Mouse (Mus musculus): ENCODE measurements around the gene Klrb1.
"Not testable (repeated sequence)": the region's sequence is repeated elsewhere in the genome, so short reads cannot be mapped to it uniquely, and the experiment has no call there.

Gene Klrb1

DNA sequence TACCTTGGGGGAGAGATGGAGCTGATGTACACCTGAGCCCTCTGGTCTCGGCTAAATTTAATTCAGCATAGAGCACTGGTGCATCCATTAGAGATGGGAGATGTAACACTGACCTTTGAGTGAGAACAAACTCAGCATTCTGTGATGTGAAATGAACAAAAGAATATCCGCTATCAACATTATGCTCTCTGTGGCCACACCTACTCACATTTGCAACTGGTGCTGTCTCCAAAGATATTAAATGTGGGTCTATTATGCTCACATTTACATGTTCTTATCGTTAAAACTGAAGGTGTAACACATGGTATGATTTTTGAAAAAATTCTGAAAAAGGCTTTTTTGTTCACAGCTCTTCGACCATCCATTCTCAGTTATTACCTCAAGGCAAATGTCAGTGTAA is at the start of gene Klrb1:
TSS of gene Klrb1 (minus strand) at position 101 of the 400 bp plus-strand sequence.
- DNase-seq = no peak

DNA sequence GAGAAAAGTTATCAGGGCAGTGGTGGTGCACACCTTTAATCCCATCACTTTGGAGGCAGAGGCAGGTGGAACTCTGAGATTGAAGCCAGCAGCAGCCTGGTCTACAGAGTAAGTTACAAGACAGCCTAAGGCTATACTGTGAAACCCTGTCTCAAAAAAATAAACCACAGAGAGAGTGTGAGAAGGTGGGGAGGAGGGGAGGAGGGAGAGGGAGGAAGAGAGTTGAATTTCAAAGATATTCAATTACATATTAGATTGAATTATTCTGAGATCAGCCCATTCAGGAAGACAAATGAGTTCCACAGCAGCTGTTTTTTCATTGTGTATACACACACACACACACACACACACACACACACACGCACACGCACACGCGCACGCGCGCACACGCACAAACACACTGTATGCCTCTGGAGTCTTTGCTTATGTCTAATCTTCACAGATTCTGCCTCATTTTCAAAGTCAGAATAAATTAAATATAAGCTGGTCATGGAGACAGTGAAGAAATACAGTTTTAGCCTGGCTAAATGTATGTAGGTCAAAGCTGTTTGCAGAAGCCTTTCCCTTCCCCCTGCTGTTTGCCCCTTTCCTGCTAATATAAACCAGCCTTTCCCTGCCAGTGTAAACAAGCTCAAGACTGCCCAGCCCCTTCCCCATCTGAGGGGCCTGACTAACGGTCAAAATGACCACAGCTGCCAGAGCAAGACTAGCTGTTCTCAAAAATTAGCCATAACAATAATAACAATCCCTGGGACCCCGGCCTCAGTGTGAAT is 46.8 kb upstream of the Klrb1 start:
- no peak for DNase-seq

DNA sequence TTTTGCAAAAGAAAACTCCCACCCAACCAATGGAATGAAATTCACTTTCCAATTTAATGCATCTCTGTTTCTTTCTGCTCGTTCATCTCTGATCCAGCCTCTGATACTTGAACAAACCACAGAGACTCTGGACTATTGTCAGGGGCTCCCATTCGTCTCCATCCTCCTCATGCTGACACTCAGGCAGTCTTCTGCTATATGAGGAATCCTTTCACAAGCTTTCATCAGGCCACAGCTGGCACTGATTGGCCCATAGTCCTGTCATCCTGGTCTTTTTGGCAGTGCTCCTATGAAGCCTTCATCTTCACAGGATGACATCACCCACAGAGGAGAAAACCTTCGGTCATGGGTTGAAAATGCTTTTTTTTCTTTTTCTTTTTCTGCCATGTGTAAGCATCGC is 45.2 kb upstream of the Klrb1 start:
- no peak for DNase-seq

DNA sequence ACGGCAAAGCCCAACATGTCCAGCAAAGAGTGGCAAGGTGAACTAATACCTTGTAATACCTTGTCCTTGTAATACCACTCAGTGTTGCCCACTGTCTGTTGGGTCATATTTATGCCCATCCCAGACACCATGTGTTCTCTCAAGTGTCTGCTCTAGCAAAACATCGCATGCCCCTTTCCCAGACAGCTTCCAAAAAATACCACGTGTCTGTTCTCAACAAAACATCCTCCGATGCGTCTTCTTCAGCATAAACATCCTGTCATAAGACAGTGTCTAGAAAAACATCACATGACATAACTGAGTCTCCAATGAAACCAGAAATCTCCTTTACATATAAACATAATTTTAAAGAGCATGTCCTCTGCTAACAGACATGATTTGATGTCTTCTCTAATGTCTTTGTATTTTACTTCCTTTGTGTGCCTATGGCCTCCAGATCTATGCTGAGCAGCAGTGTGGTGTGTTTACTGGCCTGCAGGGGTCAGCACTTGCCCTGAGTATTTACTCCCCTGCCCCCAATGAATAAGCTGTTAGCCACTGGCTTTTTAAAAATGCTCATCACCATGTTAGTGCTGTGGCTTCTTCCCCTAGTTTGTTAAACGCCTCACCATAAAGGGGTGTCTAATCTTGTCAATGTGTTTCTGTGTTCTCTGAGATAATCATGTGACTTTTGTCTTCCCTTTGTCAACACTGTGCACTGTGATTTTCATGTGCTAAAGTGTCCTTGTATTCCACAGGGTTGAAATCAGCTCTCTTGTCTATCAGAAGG is 43.8 kb upstream of the Klrb1 start:
- DNase-seq = peak; percentile 26 to 37

DNA sequence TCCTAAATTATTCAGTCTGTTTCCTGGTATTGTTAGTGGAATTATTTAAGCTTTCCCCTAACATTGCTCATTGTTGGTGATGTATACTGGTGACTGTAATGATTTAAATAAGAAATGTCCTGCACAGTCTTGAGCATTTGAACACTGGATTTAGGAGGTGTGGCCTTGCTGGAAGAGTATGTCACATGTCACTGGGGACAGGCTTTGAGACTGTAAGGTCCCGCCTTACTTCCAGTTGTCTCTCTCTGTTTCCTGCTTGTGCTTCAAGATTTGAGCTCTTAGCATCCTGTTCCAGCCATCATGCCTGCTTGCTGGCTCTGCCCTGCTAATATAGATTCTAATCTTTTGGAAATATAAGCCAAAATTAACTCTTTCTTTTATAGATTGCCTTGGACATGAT is 42.4 kb upstream of the Klrb1 start:
- DNase-seq = no peak

DNA sequence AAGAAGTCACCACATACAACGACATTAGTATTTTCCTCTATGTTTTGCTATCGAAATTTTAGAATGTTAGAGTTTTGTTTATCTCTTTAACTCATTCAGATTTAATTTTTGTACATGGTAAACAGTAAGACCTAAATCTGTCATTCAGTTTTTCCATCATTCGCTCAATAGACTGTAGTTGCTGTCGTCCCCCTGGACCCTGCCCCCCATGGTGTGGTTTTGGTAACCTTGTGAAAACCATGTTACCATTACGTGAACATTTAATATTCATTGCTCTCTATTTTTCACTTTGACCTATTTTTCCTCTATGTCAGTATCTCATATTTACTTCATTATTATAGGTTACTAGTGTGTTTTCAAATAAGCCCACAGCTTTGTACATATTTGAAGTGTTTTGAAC is 41.7 kb upstream of the Klrb1 start:
- no peak for DNase-seq

DNA sequence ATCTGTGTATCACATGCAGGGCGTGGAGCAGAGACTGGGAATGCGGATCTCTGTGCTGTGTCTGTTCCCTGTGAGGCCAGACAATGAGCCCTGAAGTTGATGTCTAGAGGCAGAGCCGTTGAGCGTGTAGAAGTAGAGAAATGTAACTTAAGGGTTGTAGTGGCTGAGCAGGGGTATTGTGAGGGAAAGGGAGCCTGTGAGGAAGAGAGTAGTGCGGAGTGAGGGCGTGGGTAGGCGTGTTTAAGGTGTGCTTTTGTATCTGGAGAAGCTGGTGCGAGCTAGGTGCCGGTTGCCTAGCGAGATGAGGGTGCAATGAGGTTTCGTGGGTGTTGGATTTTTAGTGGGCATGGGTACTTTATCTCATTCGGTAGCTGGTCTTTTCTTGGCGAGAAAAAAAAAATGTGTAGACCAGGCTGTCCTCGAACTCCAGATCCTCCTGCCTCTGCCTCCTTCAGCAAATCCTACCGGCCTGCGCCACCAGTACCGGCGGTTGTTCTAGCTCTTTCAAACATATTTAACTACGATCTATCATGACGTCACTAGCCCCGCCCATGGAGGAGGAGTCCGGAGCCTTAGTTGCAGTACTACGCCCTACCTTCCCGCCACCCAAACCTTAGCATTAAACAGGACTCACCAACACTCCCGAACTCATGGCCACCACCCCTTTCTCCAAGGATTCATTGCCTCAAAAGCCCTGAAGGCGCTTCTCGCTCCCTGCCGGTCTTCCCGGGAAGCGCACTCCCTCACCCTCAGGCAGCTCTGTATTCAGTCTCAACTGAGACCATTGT is 41.1 kb upstream of the Klrb1 start:
- peak; percentile 85 to 89 for DNase-seq

DNA sequence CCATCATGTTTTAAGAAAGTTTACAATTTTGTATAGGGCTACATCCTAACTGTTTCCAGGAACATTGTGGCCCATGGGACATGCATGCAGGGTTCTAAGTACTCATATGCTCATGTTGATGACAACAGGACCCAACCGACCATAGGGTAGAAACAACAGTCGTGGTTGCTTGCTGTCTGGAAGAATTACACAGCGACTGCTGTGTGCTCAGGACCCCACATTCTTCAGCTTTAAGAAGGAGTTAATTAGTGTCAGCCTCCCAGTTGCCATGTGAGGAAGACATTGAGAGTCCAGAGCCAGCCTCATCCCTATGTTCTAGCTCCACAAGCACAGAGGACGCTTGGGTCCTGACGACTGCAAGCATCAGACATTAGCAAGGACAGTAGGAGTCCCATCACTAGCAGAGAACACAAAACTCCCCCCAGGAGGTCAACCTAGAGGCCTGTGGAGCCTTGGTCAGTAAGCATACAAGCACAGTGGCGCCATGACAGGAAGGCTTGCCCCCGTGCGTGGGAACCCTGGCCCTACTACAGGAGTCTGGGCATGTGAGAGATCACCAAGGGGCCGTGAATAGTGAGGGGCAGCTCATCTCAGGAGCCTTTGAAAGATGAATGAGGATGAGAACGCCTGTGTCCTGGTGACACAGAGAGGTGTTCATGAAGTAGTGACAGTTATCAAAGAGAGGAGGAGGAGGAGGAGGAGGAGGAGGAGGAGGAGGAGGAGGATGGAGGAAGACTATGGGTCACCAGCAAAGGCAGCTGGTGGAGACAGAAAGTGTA is 40.2 kb upstream of the Klrb1 start:
- DNase-seq = not testable (repeated sequence)

DNA sequence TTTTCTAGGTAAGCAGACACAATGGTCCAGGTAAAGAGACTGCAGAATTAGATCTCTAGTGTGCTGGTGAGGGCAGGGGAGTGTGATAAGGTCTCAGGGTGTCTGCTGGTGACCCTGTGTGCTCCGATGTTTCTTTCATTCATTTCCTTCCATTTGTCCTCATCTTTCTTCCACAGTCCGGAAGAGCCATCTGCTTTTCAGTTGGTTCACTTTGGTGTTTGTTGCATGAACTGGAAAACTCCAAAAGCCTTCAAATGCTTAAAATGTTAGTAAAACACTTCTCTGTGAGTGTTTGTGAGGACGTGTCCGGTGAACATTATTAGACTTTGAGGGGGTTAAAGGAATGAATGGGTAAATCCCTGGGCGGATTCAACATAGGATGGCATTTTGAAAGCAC is 38.3 kb upstream of the Klrb1 start:
- no peak for DNase-seq

DNA sequence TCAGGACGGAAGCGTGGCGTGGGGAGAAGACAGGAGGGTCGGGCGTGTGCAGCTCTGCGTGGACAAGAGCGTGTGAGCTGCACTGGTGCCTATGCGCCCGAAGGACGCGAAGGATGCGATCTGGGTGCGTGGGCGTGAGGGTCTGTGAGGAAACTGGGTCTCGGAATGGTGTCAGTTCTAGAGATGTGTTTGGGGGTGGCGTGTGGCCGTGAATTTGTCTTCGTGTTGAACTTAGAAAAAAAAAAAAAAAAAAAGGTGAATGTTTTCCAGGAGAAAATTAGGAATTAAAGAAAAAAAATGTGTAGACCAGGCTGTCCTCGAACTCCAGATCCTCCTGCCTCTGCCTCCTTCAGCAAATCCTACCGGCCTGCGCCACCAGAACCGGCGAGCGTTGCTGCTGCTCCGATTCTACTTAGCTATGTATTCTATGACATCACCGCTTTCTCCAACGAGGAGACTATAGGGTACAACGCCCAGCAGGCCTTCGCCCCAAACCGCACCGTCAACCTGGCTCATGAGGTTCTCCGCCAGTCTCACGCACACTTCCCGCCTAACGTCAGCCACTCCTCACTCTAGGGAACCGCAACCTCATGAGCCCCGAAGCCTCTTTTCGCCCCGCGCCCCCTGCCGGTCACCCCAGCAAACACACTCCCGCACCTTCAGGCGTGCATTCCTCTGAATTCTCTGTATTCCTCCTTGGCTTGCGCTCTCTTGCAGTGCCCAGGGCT is 37.7 kb upstream of the Klrb1 start:
- peak; percentile 65 to 79 for DNase-seq

DNA sequence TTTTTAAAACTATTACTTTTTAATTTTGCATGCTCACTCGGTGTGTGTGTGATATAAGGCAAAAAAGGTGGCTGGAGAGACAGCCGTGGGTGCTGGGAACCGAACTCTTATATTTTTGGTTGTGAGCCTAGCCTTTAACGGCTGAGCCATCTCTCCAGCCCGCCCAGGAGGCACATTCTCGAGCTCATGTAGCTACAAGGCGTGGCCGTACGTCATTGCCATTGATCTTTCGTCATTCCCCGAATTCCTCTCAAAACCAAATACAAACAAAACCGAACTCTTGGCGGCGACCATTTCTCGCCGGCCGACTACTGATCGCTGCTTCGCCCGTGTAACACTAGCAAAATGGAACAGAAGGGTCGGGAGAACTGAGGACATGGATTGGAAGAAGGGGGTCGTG is 37.2 kb upstream of the Klrb1 start:
- DNase-seq = peak; percentile 70 to 82

DNA sequence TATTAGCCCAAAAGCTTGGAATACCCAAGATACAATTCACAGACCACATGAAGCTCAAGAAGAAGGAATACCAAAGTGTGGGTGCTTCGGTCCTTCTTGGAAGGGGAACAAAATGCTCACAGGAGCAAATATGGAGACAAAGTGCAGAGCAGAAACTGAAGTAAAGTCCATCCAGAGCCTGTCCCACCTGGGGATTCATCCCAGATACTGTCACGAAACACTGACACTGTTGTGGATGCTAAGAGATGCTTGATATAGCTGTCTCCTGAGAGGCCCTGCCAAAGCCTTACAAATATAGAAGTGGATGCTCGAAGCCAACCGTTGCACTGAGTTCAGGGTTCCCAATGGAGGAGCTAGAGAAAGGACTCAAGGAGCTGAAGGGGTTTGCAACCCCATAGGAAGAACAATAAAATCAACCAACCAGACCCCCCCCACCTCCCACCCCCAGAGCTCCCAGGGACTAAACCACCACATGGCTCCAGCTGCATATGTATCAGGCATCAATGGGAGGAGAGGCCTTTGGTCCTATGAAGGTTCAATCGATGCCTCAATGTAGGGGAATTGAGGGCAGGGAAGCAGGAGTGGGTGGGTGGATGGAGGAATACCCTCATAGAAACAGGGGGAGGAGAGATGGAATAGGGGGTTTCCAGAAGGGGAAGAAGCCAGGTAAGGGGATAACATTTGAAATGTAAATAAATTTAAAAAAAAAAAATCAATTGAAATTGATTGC is 36.5 kb upstream of the Klrb1 start:
- no peak for DNase-seq

DNA sequence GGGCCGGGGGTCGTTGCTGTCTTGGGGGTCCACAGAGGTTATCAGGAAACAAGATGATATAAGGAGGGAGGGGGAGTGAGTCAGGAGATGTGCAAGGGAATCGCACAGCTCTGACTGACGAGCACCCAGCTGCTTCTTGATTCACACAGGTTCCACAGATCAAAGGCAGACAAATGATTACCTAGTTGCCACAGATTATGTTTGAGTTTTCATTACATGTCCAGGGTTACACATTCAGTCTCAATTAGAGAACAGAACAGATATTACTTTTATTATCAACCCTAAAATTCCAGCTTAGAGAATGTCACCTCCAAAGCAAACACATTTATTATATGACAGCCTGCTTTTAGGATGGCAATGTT is 32.5 kb upstream of the Klrb1 start:
- not testable (repeated sequence) for DNase-seq

DNA sequence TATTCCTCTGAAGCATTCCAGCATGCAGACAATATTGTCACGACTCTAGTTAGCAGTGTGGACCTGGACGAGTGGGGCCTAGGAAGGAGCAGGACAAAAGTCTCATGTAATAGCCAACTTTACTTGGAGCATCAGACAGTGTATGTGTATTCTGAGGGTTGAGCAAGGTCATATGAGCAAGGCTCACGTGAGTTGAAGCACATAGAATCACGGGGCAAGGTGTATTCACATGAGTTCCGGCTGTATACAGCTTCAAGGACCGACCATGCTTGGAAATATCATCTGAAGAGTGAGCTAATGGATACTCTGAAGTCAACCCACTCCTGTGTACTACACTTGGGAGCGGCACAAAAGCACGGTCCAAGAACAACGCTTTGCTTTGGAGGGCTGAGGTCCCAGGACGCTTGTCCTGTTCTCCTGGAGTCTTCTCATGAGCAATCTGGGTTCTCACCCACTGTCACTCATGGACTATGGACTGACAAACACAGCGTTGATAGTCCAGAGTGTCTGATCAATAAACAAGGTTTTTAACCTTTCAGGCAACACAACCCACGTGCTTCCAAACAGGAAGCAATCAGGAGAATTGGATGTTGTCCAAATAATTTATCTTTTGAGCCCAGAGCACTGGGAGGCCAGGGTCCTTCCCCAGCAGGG is 32.0 kb upstream of the Klrb1 start:
- not testable (repeated sequence) for DNase-seq

DNA sequence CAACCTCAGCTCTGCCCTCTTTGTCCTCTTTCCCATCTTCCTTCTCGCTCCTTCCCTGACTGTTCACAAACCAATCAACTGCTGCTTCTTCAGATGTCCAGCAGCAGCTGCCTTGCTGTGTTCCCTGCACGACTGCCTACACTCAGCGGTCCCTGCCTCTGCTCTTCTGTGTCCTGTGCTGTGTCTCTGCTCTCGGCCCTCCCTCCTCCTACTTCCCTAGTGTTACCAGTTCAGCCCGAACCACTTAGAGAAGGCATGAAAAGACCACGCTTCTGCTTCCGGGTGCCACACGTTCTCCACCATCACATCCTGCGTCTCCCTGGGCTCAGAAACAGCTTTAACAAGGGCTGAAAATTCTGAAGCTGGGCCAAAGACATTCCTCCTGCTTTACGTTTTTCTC is 31.4 kb upstream of the Klrb1 start:
- not testable (repeated sequence) for DNase-seq

DNA sequence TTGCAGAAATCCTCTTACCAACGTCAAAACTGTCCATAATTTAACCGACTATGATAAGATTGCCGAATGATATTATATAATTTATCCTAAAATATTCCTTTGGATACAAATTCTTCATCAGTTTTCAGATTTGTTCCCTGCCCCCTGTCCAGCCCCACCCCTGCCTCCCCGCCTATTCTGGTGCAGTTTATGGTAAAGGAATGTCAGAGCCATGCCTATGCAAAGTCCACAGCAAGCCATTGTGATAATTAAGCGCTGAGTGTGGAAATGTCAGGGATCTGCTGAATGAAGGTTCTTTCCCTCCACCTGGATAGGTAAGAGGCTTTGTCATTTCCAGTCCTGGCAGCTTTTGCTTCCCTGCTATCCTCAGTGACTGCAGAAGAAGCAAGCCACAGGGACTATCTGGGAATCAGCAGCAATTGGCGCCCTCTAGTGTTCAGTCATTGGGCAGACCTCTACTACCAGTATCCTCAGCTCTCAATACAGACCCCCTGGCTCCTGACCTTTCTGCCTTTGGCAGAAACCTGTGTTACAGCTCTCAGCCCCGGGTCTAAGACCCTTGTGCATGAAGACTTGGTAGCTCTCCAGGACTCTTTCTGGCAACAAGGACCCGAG is 30.9 kb upstream of the Klrb1 start:
- peak; percentile 34 to 59 for DNase-seq

DNA sequence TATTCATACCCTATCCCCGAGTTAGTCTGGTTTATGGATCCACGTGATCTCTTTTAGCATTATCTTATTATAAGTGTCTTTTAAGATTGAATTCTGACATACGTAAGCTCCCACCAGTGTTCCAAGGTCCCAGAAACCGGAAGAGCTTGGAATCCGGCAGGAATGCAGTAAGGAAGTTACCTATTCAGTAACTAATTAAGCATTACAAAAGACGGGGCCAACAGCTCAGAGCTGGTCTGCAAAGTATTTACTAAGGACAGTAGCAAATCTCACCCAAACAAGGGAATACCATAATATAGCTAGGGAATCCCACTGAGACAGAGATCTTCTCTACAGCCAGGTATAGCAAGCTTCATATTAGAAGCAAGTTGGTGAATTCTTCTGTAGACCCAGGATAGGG is 24.1 kb upstream of the Klrb1 start:
- DNase-seq = not testable (repeated sequence)

DNA sequence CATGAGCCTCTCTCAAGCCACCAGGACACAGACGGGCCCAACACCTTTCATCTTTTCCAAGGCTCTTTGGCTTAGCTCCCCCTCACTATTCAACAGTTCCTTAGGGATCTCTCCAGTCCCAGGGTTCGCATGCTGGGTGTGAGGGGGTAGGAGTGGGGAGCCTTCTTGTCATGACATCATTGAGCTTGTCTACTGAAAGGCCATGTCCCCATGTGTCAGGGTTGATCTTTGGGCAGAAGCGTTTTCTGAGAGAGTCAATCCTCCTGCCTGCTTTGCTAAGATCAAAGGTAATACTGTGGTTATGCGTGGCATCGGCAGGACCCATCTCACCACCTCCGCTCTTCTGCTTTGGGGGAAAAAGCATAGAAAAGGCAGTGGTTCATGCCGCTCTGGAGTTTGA is 14.6 kb upstream of the Klrb1 start:
- DNase-seq = no peak

DNA sequence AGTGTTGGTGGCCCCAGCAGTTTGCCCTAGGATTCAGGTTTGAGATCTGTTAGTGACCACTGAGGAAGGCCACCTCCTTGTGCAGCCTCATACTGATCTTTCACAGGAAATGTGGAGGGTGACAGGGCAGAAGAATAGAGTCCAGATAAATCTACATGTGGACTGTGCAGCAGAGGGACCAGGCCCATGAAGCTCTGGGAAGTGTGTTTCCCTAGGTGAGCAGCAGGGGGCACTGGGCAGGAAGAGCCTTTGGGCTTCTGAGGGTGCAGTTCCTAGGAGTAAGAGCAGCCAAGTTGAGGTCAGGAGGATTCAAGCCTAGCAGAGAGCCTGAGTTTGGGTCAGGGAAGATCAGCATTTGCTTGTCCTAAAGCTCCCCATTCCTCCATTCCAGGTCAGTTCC is 13.2 kb upstream of the Klrb1 start:
- peak in 1 of 2 experiments; percentile 16 for DNase-seq

DNA sequence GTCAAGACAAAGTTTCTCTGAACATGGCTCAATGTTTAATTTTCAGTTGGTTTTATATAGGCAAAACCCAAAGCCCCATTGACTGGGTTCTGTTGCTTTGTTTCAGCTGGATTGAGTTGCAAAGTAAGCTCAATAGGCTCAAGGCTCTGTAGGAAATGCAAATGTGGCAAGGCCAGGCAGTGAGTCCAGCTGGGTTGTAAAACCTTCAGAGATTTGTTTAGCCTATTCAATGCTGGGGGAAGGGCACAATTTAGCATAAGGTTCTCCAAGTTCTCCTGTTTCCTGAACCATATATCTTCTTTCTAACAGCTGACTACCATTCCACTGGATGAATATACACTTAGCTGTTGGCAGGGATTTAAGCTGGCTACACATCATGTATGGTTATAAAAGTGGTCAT is 12.0 kb upstream of the Klrb1 start:
- no peak for DNase-seq

Data from thymus, adult 18-20 months (tissue).